Mouse (Mus musculus) brain, embryonic 14.5 days (tissue): ENCODE measurements at regions not wholly inside any gene's neighbourhood (a gene's known extent, or its start where the extent isn't known, plus 50 kb on each side); places are given as distances from the start of the nearest gene placed in this dataset.

Experiments
- DNase-seq: peaks from one replicate; pipeline ENCODE4 v3.0.0-alpha.2; 2011; ENCODE audit warnings: low read depth
- CTCF ChIP-seq: fragments of 200-500 bp; IDR thresholded peaks from 2 replicates; pipeline ENCODE4 v1.5.1; 2012; ENCODE audit warnings: inconsistent platforms, mild to moderate bottlenecking, moderate library complexity, borderline replicate concordance; ENCODE audit not compliant: insufficient read depth, insufficient read length; ENCODE audit errors: extremely low read depth
- POLR2A ChIP-seq: fragments of 200-500 bp; IDR thresholded peaks from 2 replicates; pipeline ENCODE4 v1.6.1; 2012; ENCODE audit warnings: mild to moderate bottlenecking, inconsistent platforms, borderline replicate concordance; ENCODE audit not compliant: poor library complexity, insufficient read depth, insufficient read length, severe bottlenecking; ENCODE audit errors: extremely low read depth

DNA sequence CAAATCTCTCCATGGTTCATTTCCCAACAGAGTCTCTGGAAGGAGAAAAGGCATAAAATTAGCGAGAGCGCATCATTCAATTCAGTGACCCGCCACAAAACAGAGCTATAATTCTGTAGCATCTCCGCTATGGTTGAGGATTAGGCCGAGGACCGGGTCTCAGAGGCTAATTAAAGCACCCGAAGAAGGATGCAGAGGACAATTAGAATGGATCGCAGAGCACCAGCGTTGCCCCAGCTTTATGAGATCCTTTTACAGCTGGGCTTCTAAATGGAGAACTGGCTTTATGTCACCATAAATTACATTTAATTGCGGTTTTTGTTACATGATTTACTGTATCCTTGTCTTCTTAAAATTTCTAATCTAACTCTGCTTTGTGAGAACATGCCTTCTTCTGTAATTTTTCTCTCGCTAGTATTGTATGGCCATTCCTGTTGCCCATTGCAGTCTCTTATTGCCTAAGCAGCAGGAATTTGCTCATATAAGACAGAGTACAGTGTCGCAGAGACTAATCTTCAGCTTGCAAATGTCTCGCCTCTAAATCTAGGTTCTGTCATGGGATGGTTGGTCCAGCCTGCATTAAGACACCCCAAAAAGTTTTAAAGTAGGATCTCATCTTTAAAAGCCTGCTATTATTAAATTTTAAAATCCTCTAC is 793.5 kb downstream of the Rps29 start:
- no peak for TF ChIP-seq CTCF
- no peak for TF ChIP-seq POLR2A
- peak; percentile 48 for DNase-seq

DNA sequence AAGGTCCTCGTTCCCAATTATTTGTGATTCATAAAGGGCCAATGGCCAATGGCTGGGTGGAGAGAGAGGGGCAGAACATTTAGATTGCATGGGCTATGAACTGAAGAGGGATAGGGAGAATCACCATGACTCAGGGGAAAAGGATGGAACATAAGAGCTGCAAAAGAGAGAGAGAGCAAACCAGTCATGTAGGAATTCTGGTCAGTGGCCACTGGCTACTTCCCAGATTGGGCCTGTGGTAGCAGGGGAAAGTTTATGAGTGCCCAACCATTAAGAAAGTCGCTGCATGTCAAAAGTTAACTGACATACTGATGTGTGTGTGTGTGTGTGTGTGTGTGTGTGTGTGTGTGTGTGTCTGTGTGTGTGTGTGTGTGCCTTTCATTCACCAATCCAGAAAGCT is 795.8 kb downstream of the Rps29 start:
- no peak for DNase-seq
- TF ChIP-seq POLR2A (no peak), CTCF (no peak)

DNA sequence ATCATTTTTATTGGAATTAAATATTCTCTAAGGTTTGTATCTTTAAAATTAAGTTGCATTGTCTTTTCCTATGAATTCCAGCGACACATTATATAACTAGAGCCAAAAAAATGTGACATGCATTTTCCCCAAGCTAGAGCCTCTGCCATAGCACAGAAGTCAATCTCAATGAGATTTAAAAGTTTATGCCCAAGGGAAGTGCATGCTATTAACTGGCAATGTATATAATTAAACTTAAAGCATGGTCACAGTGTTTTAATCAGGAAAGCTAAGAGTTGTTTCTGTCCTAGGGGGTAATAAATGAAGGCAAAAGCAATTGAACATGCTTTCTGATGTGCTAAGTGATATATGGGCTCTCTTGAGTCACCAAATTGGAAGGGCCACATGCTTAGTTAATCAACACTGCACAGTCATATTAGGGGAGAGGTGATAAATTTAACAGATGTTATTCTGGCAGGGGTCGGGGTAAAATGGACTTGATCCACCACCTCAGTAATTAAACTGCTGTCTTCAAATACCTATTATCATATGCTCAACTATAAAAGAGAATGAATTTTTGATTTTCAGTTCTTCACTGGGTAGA is 812.4 kb downstream of the Rps29 start:
- no peak for TF ChIP-seq CTCF
- DNase-seq: peak; percentile 38

DNA sequence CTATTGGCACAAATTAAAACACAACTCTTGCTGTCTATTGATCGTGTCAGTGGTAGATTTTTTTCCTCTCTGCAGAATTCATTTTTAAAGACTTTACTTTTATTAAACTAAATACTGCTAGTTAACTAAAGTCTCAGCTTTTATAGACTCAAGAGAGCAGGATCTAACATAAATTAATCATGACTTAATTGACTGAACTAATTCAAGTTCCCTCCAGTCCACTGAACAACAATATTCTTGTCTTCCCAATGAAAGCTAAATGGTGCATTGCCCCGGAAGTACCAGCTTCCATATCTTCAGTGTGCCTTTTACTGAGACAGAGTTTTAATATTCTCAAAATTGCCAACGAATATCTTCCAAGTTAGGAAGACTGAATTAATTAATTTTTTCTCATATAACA is 825.2 kb downstream of the Rps29 start:
- peak; percentile 42 for DNase-seq
- TF ChIP-seq CTCF: no peak
- no peak for TF ChIP-seq POLR2A

DNA sequence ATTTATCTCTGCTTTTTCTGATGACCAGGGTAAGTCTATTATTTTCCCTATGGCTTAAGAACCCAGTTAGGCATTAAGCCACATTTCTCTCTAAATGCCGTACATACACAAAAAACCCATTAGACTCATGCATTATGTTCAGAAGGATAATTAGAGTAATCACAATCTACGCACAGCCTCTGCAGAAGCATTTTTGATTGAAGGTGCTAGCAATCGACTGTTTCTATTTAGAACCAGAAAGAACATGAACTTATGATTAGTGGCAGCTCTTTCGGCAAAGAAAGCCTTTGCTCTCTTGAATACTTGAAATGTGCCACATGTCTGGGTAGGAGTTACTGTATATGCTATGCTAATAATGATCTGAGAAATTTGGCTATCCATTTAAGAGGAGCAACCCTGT is 825.6 kb downstream of the Rps29 start:
- no peak for TF ChIP-seq CTCF
- no peak for TF ChIP-seq POLR2A
- peak; percentile 65 for DNase-seq

DNA sequence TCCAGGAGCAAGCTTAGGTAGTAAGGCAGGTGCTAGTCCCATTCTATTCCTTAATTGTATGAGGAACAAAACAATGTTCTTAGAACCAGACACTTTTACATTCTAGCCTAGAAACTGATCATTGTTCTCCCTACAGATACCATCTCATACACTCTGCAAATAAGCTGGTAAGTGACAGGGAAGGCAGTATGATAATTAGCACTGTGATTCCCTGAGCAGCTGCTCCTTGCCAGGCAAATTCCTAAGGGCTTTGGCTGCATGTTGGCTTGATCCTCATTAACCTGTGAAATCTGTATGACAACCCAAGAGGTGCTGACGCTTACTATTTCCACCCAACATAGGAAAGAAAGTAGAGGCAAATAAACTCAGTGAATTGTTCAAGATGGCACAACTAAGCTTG is 826.5 kb downstream of the Rps29 start:
- TF ChIP-seq CTCF: no peak
- TF ChIP-seq POLR2A: no peak
- DNase-seq: peak; percentile 77
